Mouse (Mus musculus) liver, embryonic 15.5 days (tissue): ENCODE measurements around the gene Tmem104. TPM values are rescaled to one million over a fixed set of nuclear protein-coding genes. Genes with fewer than 3 reads are reported as not detected.

Experiments used
- ATAC-seq: fragments of 200-750 bp; cut with Nextera tagmentation; 2 replicates; pipeline ENCODE4 v1.8.0; 2017; ENCODE audit warnings: moderate number of reproducible peaks, mild to moderate bottlenecking, moderate library complexity; ENCODE audit not compliant: insufficient read depth
- H3K27ac ChIP-seq: fragments of 300-500 bp; sonication (generic); replicated peaks from 2 replicates; pipeline ENCODE4 v1.5.1; 2015; ENCODE audit warnings: mild to moderate bottlenecking, inconsistent platforms
- H3K27me3 ChIP-seq: fragments of 300-500 bp; sonication (generic); 2 replicates; pipeline ENCODE4 v1.6.1; 2015; ENCODE audit warnings: mild to moderate bottlenecking, inconsistent platforms
- H3K36me3 ChIP-seq: fragments of 300-500 bp; sonication (generic); replicated peaks from 2 replicates; pipeline ENCODE4 v1.6.1; 2015; ENCODE audit warnings: moderate library complexity, mild to moderate bottlenecking, inconsistent platforms
- H3K4me1 ChIP-seq: fragments of 300-500 bp; sonication (generic); replicated peaks from 2 replicates; pipeline ENCODE4 v1.6.1; 2015; ENCODE audit warnings: inconsistent platforms
- H3K4me2 ChIP-seq: fragments of 300-500 bp; sonication (generic); 2 replicates; pipeline ENCODE4 v1.6.1; 2015; ENCODE audit warnings: moderate library complexity, mild to moderate bottlenecking, inconsistent platforms
- H3K4me3 ChIP-seq: fragments of 300-500 bp; sonication (generic); replicated peaks from 2 replicates; pipeline ENCODE4 v1.5.1; 2015; ENCODE audit warnings: mild to moderate bottlenecking, inconsistent platforms
- H3K9ac ChIP-seq: fragments of 300-500 bp; sonication (generic); 2 replicates; pipeline ENCODE4 v1.6.1; 2015; ENCODE audit warnings: moderate library complexity, mild to moderate bottlenecking, inconsistent platforms
- H3K9me3 ChIP-seq: fragments of 300-500 bp; sonication (generic); replicated peaks from 2 replicates; pipeline ENCODE4 v1.6.1; 2016; ENCODE audit warnings: inconsistent platforms
- WGBS: fragments of 180-500 bp; shearing (Covaris S2); methylation state at CpG from one replicate; pipeline ENCODE4 v1.1.7; 2015; ENCODE audit warnings: mixed read lengths; ENCODE audit not compliant: insufficient replicate concordance; 5-methylcytosine and 5-hydroxymethylcytosine counted together
- polyA plus RNA-seq: library from polyadenylated mRNA; unstranded; fragments of >200 nt; fragmentation: Nextera tagmentation; extraction: Ambion mirVana; gene quantifications from 2 replicates; pipeline ENCODE4 v1.2.1, GENCODE M21; 2015

Tmem104 gene
- polyA plus RNA-seq, 1 experiment from 2014 or later: 6.0 TPM

- Histone ChIP-seq H3K27ac (no peak overlapping the region), H3K9ac (no peak overlapping the region), H3K4me3 (no peak overlapping the region), H3K4me1 (peaks cover 61% of the 10 kb centered on the region), H3K36me3 (no peaks in the 10 kb centered on the region), H3K27me3 (no peaks in the 10 kb centered on the region), H3K9me3 (no peaks in the 10 kb centered on the region), H3K4me2 (peak overlapping the region; percentile 97; the same call in 1 of the 2 replicates)
- 71% methylated on average over 6 of the region's 6 CpGs for WGBS
- no peak for ATAC-seq
These were observed 87.5 kb downstream of the Tmem104 start for GRCm38 (mm10) chr11:115274771-115275170.

- 31% methylated on average over 6 of the region's 6 CpGs for WGBS
- Histone ChIP-seq H3K27ac (no peak overlapping the region), H3K9me3 (no peaks in the 10 kb centered on the region), H3K9ac (0 out of 2 replicates have a peak overlapping the region, but pooled peaks have one; percentile 74), H3K36me3 (no peaks in the 10 kb centered on the region), H3K4me2 (peak overlapping the region; percentile 97), H3K4me3 (peak overlapping the region; percentile 63), H3K27me3 (no peaks in the 10 kb centered on the region), H3K4me1 (peaks cover 64% of the 10 kb centered on the region)
- no peak for ATAC-seq
These were observed 88.2 kb downstream of the Tmem104 start for GRCm38 (mm10) chr11:115275509-115275908.

- H3K9ac ChIP-seq: peak overlapping the region; percentile 74
These were observed 88.7 kb downstream of the Tmem104 start for GRCm38 (mm10) chr11:115275954-115276353.

DNA sequence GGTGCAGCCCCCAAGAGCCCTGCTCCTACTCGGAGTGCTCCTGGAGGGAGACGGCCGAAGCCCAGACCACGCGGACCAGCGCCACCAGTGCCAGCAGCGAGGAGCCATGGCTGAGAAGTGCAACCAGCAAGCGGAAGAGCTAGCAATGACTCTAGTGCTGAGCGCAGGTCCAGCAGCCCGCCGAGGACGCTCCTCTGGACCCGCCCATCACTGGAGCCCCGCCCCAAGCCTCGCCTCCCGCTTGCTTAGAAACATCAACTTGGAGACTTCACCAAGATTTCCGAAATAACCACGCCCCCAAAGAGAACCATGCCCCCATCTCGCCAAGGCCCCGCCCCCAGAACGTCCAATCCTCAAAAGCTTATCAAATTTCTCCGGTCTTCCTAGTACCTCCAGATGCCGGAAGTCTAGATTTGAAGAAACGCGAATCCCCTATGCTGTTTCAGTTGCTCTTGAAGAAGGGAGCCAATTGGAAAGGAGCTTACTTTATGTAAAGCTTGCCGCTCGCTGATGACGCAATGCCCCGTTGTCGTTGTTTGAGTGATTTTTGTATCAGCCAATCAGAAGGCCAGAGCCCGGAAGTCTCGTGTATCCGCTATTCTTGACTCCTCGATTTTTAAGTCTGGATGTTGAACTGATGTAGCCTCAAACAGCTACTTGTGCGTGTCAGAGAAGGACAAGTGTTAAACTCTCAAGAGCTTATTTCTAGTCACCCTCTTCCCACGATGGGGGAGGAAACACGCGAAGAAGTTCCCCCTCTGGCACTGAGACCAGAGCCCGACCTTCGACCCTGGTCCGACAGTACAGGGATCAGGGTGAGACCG, 89.7 kb downstream of the Tmem104 start, which contains the start of gene Fdxr:
Gene Fdxr, minus strand, starts transcription at position 271 of the 824 bp plus-strand sequence.
- peak; percentile 90 for ATAC-seq
- H3K9me3 ChIP-seq: no peaks in the 10 kb centered on the region
- H3K27ac ChIP-seq: peak within 1 kb of the TSS; percentile 83
- H3K4me2 ChIP-seq: peak within 1 kb of the TSS; percentile 97
- H3K9ac ChIP-seq: peak within 1 kb of the TSS; percentile 74
- no peaks in the 10 kb centered on the region for H3K27me3 ChIP-seq
- H3K36me3 ChIP-seq: no peaks in the 10 kb centered on the region
- under 1% methylated on average over 42 of the region's 42 CpGs for WGBS
- peak within 1 kb of the TSS; percentile 63 for H3K4me3 ChIP-seq
- H3K4me1 ChIP-seq: peaks cover 64% of the 10 kb centered on the region

More at GRCm38 (mm10) chr11:115275954-115276353, 88.7 kb downstream of the Tmem104 start:
- 34% methylated on average over 3 of the region's 3 CpGs for WGBS
- no peaks in the 10 kb centered on the region for H3K36me3 ChIP-seq
- no peak overlapping the region for H3K27ac ChIP-seq
- H3K9me3 ChIP-seq: no peaks in the 10 kb centered on the region
- H3K4me3 ChIP-seq: peak overlapping the region; percentile 63
- H3K27me3 ChIP-seq: no peaks in the 10 kb centered on the region
- peaks cover 64% of the 10 kb centered on the region for H3K4me1 ChIP-seq
- peak overlapping the region; percentile 97 for H3K4me2 ChIP-seq
- ATAC-seq: no peak

DNA sequence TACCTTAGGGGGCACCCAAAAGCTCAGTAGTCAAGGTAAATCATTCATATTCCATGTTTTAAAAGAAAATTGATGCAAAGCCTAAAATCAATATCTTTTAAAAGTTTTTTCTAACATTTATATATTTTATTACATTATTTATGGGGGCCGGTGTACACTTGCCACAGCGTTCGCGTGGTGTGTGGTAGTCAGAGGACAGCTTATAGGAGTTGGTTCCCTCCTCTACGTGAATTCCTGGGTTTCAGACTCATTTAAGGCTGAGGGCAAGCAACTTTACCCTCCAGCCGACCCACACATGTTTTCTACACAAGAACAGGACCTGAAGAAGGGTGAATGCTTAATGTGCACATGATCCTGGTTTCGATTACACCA, 90.3 kb downstream of the Tmem104 start:
- H3K9me3 ChIP-seq: no peaks in the 10 kb centered on the region

GRCm38 (mm10) chr11:115278176-115278575, 90.9 kb downstream of the Tmem104 start:
- Histone ChIP-seq H3K9me3 (no peaks in the 10 kb centered on the region), H3K27ac (peak overlapping the region; percentile 83), H3K4me1 (peaks cover 57% of the 10 kb centered on the region), H3K27me3 (no peaks in the 10 kb centered on the region), H3K36me3 (no peaks in the 10 kb centered on the region), H3K4me3 (peak overlapping the region; percentile 63), H3K4me2 (peak overlapping the region; percentile 97), H3K9ac (0 out of 2 replicates have a peak overlapping the region, but pooled peaks have one; percentile 74)
- WGBS: 66% methylated on average over 6 of the region's 6 CpGs
- ATAC-seq: no peak

More for the DNA sequence above, 90.3 kb downstream of the Tmem104 start:
- Histone ChIP-seq H3K4me3 (peak overlapping the region; percentile 63), H3K27me3 (no peaks in the 10 kb centered on the region), H3K4me2 (peak overlapping the region; percentile 97), H3K9ac (peak overlapping the region; percentile 74), H3K27ac (peak overlapping the region; percentile 83), H3K4me1 (peaks cover 63% of the 10 kb centered on the region), H3K36me3 (no peaks in the 10 kb centered on the region)
- ATAC-seq: peak; percentile 5; the same call in 1 of the 2 replicates
- WGBS: 16% methylated on average over 7 of the region's 7 CpGs

GRCm38 (mm10) chr11:115279726-115280125, 92.4 kb downstream of the Tmem104 start:
- H3K4me1 ChIP-seq: peaks cover 44% of the 10 kb centered on the region
- no peak for ATAC-seq
- no peaks in the 10 kb centered on the region for H3K27me3 ChIP-seq

DNA sequence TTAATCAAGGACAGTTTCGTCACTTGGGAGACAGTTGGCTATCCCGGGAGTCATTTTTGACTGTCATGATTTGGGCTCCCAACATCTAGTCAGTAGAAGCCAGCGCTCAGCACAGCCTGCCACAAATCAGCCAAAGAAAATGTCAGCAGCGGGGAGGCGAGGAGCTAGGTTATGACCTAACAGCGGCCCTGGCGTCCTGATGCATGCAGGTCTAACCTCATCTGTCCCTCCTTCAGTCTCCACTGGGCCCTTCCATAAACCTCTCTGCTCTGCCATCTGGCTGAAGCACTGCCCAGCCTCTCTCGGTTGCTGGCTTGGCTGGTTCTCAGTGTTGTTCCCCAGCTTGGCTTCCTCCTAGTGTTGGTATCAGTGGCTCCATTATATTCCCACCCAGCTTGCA, 95.0 kb downstream of the Tmem104 start:
- 64% methylated on average over 8 of the region's 8 CpGs for WGBS

More at GRCm38 (mm10) chr11:115279726-115280125, 92.4 kb downstream of the Tmem104 start:
- Histone ChIP-seq H3K9ac (no peak overlapping the region), H3K36me3 (peaks cover 5% of the 10 kb centered on the region; the same call in 1 of the 2 replicates), H3K9me3 (no peaks in the 10 kb centered on the region), H3K27ac (no peak overlapping the region), H3K4me3 (no peak overlapping the region), H3K4me2 (0 out of 2 replicates have a peak overlapping the region, but pooled peaks have one; percentile 18)
- WGBS: 32% methylated on average over 1 of the region's 1 CpGs

DNA sequence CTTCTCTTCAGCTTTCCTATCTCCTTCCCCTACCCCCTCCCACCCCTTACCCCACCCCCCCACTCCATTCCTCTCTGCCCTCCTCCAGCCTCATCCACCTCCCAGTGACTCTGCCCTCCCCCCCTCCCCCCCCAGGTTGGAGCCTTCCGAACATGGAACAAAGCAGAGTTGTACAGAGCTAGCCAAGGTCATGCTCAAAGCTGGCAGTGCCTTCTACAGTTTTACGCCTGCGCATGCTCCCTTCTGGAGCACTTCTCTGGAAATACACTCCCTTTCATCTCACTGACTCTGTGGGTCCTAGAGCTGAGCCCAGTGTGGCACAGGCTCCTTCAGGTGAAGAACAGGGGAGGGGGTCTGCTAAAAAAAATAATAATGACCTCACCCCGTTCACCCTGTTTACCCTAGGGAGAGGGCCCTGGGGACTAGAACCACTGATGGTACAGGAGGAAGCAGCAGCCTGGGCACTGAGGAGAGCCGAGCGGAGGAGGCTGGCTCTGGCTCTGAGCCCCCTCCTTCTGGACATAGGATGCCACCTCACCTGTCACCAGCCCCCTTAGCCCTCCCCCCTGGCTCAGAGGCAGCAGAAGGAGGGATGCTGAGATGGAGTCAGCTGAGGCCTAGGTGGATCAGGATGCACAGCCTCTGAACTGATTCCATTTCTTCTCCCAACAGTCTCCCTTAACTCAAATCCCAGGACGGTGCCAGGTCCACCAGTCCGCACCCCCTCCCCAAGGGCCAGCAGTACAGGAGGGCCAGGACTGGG, 95.6 kb downstream of the Tmem104 start:
- Histone ChIP-seq H3K4me1 (peaks cover 22% of the 10 kb centered on the region), H3K9ac (no peak overlapping the region), H3K27me3 (no peaks in the 10 kb centered on the region), H3K4me2 (no peak overlapping the region), H3K36me3 (peaks cover 5% of the 10 kb centered on the region; the same call in 1 of the 2 replicates), H3K27ac (no peak overlapping the region), H3K4me3 (no peak overlapping the region), H3K9me3 (no peaks in the 10 kb centered on the region)
- ATAC-seq: no peak
- 68% methylated on average over 8 of the region's 8 CpGs for WGBS

More for the DNA sequence above, 95.0 kb downstream of the Tmem104 start:
- no peak for ATAC-seq
- peaks cover 5% of the 10 kb centered on the region; the same call in 1 of the 2 replicates for H3K36me3 ChIP-seq
- H3K27ac ChIP-seq: no peak overlapping the region
- no peak overlapping the region for H3K4me2 ChIP-seq
- H3K4me1 ChIP-seq: peaks cover 28% of the 10 kb centered on the region
- no peak overlapping the region for H3K9ac ChIP-seq
- H3K9me3 ChIP-seq: no peaks in the 10 kb centered on the region
- no peak overlapping the region for H3K4me3 ChIP-seq
- no peaks in the 10 kb centered on the region for H3K27me3 ChIP-seq

- H3K27me3 ChIP-seq: no peaks in the 10 kb centered on the region
- WGBS: 66% methylated on average over 9 of the region's 9 CpGs
- no peaks in the 10 kb centered on the region for H3K9me3 ChIP-seq
- H3K4me1 ChIP-seq: peaks cover 17% of the 10 kb centered on the region
- no peak for ATAC-seq
- no peak overlapping the region for H3K27ac ChIP-seq
- H3K4me2 ChIP-seq: no peak overlapping the region
- H3K4me3 ChIP-seq: no peak overlapping the region
- H3K9ac ChIP-seq: no peak overlapping the region
- H3K36me3 ChIP-seq: peaks cover 5% of the 10 kb centered on the region; the same call in 1 of the 2 replicates
These were observed 96.1 kb downstream of the Tmem104 start for GRCm38 (mm10) chr11:115283486-115283765.
